Mouse (Mus musculus) testis, adult 2 months (tissue): ENCODE measurements around the gene Col4a3bp. TPM values are rescaled to one million over a fixed set of nuclear protein-coding genes. Genes with fewer than 3 reads are reported as not detected.

Source experiments
- H3K27ac ChIP-seq: fragments of 200-500 bp; 2 replicates; pipeline ENCODE4 v1.5.1; 2012; ENCODE audit warnings: low read depth, low read length; ENCODE audit not compliant: control insufficient read depth, insufficient read depth
- H3K27me3 ChIP-seq: fragments of 200-500 bp; 2 replicates; pipeline ENCODE4 v1.6.1; 2012; ENCODE audit warnings: mild to moderate bottlenecking, low read length, moderate library complexity; ENCODE audit not compliant: control insufficient read depth, insufficient read depth
- H3K36me3 ChIP-seq: fragments of 200-500 bp; 2 replicates; pipeline ENCODE4 v1.6.1; 2012; ENCODE audit warnings: mild to moderate bottlenecking, low read length; ENCODE audit not compliant: control insufficient read depth, insufficient read depth
- H3K4me1 ChIP-seq: fragments of 200-500 bp; 2 replicates; pipeline ENCODE4 v1.6.1; 2012; ENCODE audit warnings: low read length; ENCODE audit not compliant: control insufficient read depth, insufficient read depth
- H3K4me3 ChIP-seq: fragments of 200-500 bp; 2 replicates; pipeline ENCODE4 v1.5.1; 2012; ENCODE audit warnings: low read depth, mild to moderate bottlenecking, low read length, moderate library complexity, mixed read lengths; ENCODE audit not compliant: control insufficient read depth
- CTCF ChIP-seq: fragments of 200-500 bp; IDR thresholded peaks from 2 replicates; pipeline ENCODE4 v1.5.1; 2012; ENCODE audit warnings: low read depth, mild to moderate bottlenecking, inconsistent platforms, low read length, moderate library complexity; ENCODE audit not compliant: control insufficient read depth, insufficient read depth, insufficient replicate concordance
- POLR2A ChIP-seq: fragments of 200-500 bp; IDR thresholded peaks from 2 replicates; pipeline ENCODE4 v1.6.1; 2012; ENCODE audit warnings: low read depth, mild to moderate bottlenecking, inconsistent platforms, low read length, moderate library complexity; ENCODE audit not compliant: control insufficient read depth
- polyA plus RNA-seq: library from polyadenylated mRNA; depleted of rRNA; stranded (reverse); fragments of >200 nt; gene quantifications from 2 replicates; pipeline ENCODE4 v1.2.3, GENCODE M21; 2012; rRNA removed

The Col4a3bp gene
- polyA plus RNA-seq: 53.9 and 59.6 TPM in 2 replicates

DNA sequence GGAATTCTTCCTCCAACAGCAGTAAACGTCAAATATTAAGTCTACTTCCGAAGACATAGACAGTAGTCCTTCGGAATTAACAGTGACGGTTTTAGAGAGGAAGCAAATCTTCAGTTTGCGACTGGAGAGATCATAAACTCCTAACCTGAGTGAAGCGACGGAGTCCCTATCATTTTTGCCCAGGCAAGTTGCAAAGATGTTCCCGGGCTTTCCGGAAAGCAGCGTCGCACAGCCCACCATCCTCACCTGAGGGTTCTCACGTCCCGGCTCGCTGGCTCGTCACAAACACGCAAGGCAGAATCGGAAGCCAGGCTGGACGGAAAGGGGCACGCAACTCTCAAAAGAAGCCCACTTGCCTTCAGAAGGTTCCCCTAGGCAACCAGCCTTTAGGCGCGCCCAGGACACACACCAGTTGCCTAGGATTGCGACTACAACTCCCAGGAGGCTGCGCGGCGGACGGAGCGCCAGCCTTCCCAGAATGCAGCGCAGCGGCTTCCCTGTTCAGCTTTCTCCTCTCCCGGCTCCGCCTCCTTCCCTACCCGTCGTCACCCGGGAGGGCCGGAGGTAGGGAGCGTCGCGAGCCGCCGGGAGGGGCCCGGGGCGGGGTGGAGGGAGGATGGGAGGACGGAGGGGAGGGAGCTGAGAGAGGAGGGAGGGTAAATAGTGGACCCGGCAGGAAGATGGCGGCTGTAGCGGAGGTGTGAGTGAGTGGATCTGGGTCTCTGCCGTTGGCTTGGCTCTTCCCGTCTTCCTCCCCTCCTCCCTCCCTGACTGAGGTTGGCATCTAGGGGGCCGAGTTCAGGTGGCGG lies at the start of gene Col4a3bp, which contains the start of gene Polk:
TSS of gene Col4a3bp (plus strand) at position 538 of the 809 bp plus-strand sequence.
TSS of gene Polk (minus strand) at position 499 of the 809 bp plus-strand sequence.
- peak; percentile 92 for TF ChIP-seq POLR2A
- TF ChIP-seq CTCF: no peak
- no peaks in the 10 kb centered on the region for H3K36me3 ChIP-seq
- no peaks in the 10 kb centered on the region for H3K27me3 ChIP-seq
- H3K4me3 ChIP-seq: peak within 1 kb of the TSS; percentile 98
- peak within 1 kb of the TSS; percentile 94 for H3K27ac ChIP-seq
- peaks cover 4% of the 10 kb centered on the region for H3K4me1 ChIP-seq

DNA sequence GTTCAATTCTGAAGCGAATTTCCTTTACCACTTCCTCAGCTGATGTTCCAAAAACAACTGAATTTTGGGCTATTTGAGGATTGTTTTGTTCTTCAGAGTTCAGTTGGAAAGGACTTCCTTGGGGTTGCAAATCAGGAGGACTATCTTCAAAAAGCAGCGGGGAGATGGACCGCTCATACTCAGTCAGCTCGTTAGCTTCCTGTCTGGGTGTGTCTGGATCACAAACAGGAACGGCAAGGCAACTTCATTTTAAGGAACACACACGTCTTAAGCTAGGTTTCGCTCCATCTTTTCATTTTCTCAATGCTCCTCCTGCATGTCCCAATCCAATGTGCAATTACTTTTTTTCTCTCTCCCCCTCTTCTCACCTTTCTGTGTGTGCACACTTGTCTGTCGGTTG lies 45.8 kb upstream of the Col4a3bp start:
- TF ChIP-seq POLR2A (no peak), CTCF (no peak)
- Histone ChIP-seq H3K4me1 (no peaks in the 10 kb centered on the region), H3K4me3 (no peak overlapping the region), H3K36me3 (no peaks in the 10 kb centered on the region; the same call in 1 of the 2 replicates), H3K27ac (no peak overlapping the region), H3K27me3 (no peaks in the 10 kb centered on the region)

DNA sequence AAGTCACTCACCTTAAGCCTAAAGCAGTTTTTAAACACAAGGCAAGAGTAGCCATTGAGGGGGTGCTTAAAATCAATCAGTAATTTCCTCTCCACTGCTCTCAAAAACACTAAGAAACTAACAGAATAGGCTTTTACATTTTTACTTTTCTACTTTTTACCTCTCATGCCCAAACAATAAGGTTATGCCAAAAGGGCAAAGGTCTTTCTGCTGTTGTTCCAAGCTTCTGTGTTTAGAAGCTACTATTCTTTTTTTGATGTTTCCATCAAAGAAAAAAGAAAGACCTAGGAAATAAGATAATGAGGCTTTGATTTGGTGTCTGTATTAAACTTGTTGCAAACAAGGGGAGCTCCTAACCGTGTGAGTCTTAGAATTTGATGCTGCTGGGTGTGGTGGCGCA lies 42.5 kb upstream of the Col4a3bp start:
- Histone ChIP-seq H3K4me1 (no peaks in the 10 kb centered on the region), H3K27me3 (no peaks in the 10 kb centered on the region), H3K36me3 (no peaks in the 10 kb centered on the region; the same call in 1 of the 2 replicates), H3K27ac (no peak overlapping the region), H3K4me3 (no peak overlapping the region)
- TF ChIP-seq CTCF: no peak

DNA sequence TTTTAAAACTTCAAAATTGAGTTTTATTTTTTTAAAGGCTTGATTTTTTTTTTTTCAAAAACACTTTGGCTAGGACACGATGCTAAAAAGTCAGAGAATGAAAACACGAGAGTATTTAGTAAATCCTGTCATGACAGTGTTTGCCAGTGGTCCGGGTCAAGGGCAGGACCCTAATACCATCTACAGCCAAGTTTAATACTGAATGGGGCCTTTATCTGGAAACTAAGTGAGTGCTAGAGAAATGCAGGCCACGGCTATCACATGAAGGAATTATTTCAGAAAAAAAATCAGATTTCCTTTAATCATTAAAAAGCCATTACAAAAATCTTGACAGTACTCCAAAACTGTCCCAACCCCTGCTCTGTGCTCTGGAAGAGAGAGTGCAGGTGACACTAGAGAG lies 36.8 kb upstream of the Col4a3bp start:
- H3K27me3 ChIP-seq: no peaks in the 10 kb centered on the region
- no peaks in the 10 kb centered on the region for H3K36me3 ChIP-seq
- TF ChIP-seq POLR2A (no peak), CTCF (no peak)
- H3K4me1 ChIP-seq: no peaks in the 10 kb centered on the region
- H3K4me3 ChIP-seq: no peak overlapping the region
- H3K27ac ChIP-seq: no peak overlapping the region

DNA sequence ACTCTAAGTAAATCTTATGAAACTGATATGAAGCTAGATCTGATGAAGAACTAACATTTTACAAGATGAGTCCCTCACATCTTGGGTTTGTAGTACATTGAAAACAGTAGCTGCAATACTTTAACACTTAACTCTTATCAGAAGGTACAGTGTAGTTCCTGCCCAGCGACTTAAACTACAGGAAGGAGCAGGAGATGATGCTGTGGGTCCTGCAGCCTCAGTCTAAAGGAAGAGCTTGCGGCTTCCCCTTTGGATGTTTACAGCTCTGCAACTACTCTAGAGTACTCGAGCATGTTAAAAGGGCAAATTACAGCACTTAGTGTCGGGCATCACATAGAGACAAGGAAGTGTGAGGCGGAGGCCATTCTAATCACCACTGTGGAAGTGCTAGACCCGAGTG lies 36.1 kb upstream of the Col4a3bp start:
- H3K27ac ChIP-seq: no peak overlapping the region
- no peaks in the 10 kb centered on the region for H3K27me3 ChIP-seq
- TF ChIP-seq CTCF (no peak), POLR2A (no peak)
- H3K4me1 ChIP-seq: no peaks in the 10 kb centered on the region
- no peaks in the 10 kb centered on the region for H3K36me3 ChIP-seq
- H3K4me3 ChIP-seq: no peak overlapping the region

DNA sequence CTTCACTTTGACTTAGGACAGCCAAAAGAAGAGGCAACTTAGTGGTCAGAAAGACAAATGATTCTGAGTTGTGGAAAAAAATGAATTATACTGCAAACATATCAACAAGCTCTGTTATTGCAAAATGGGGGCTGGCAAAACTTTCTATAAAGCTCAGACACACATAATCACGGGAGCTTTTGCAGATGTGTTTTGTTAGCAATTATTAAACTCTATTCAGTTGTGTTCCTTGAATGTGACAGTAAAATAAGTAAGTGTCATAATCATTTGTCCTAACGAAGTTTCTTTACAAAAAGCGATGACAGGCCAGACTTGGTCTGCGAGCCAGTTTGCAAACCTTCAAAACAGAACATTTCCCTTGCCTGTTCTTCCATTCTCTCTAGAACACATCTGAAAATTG lies 34.9 kb upstream of the Col4a3bp start:
- Histone ChIP-seq H3K27me3 (no peaks in the 10 kb centered on the region), H3K36me3 (no peaks in the 10 kb centered on the region), H3K27ac (no peak overlapping the region), H3K4me1 (no peaks in the 10 kb centered on the region), H3K4me3 (no peak overlapping the region)
- TF ChIP-seq POLR2A: no peak
- no peak for TF ChIP-seq CTCF

DNA sequence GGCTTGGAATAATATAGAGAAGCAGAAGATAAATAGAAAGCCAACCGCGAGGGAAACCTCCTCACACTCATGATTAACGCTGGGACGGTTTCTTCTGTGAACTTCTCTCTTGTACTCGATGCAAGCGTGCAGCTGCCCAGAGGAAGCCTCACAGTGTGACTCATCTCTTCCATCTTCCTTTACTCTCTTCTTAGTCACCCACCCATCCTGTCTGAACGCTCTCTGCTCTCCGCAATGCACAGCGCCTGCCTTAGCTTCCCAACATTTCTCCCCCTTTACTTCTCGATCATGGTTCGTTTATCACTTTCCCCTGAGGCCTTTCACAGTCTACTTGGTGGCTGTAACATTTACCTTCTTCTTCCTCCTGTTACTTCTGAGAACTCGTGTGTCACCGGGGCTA lies 31.8 kb upstream of the Col4a3bp start:
- Histone ChIP-seq H3K27me3 (no peaks in the 10 kb centered on the region), H3K4me3 (no peak overlapping the region), H3K27ac (no peak overlapping the region), H3K4me1 (no peaks in the 10 kb centered on the region), H3K36me3 (no peaks in the 10 kb centered on the region)
- TF ChIP-seq CTCF (no peak), POLR2A (no peak)

DNA sequence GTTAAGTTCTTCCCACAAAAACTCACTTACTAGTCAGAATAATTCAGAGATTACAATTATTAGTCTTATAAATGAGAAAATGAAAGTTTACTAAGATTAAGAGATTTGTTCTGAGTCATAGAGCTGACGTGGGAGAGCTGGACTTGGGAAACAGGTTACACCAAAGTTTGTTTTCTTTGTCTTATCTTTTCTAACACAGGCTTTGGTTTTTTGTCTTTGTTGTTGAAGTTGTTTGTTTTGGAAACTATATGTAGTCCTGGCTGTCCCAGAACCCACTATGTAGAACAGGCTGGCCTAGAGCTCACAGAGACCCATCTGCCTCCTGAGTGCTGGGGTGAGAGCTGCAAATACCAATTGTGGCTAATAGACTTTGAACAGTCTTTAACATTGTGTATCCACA lies 31.2 kb upstream of the Col4a3bp start:
- Histone ChIP-seq H3K27ac (no peak overlapping the region), H3K36me3 (no peaks in the 10 kb centered on the region), H3K27me3 (no peaks in the 10 kb centered on the region), H3K4me3 (no peak overlapping the region), H3K4me1 (no peaks in the 10 kb centered on the region)
- no peak for TF ChIP-seq POLR2A
- TF ChIP-seq CTCF: no peak
